Mouse (Mus musculus) myocyte (in vitro differentiated cells): ENCODE data around the gene Pappa2. TPM values are rescaled to one million over a fixed set of nuclear protein-coding genes. Genes with fewer than 3 reads are reported as not detected.

ENCODE experiments used
- H3K27me3 ChIP-seq: one replicate; pipeline ENCODE4 v1.6.1; 2011; ENCODE audit not compliant: control insufficient read depth, insufficient read depth, insufficient read length
- H3K36me3 ChIP-seq: one replicate; pipeline ENCODE4 v1.6.1; 2011; ENCODE audit not compliant: control insufficient read depth, insufficient read depth
- H3K4me2 ChIP-seq: one replicate; pipeline ENCODE4 v1.6.1; 2011; ENCODE audit warnings: low read depth, control low read depth
- H3K4me3 ChIP-seq: one replicate; pipeline ENCODE4 v1.5.1; 2011; ENCODE audit warnings: mild to moderate bottlenecking, control low read depth, moderate library complexity
- H3K79me2 ChIP-seq: one replicate; pipeline ENCODE4 v1.6.1; 2011; ENCODE audit not compliant: control insufficient read depth, insufficient read depth
- H3ac ChIP-seq: one replicate; pipeline ENCODE4 v1.6.1; 2011; ENCODE audit not compliant: control insufficient read depth, insufficient read length
- CEBPB ChIP-seq: IDR thresholded peaks from 2 replicates; pipeline ENCODE4 v1.6.1; 2011; ENCODE audit warnings: mild to moderate bottlenecking, moderate library complexity; ENCODE audit not compliant: poor library complexity, insufficient read depth, severe bottlenecking
- E2F4 ChIP-seq: IDR thresholded peaks from one replicate; pipeline ENCODE4 v1.6.1; 2011; ENCODE audit warnings: mild to moderate bottlenecking, control low read depth, moderate library complexity; ENCODE audit not compliant: insufficient read depth
- MAX ChIP-seq: IDR thresholded peaks from one replicate; pipeline ENCODE4 v1.6.1; 2011; ENCODE audit warnings: low read depth, mild to moderate bottlenecking, control low read depth
- MYOD1 ChIP-seq, 3 experiments: IDR thresholded peaks; one replicate each; pipeline ENCODE4 v1.6.1; 2011; ENCODE audit warnings: control low read depth in 2 of 3, low read depth in 2 of 3, mild to moderate bottlenecking in 2 of 3, moderate library complexity in 1 of 3; ENCODE audit not compliant: insufficient read length in 2 of 3, control insufficient read depth in 1 of 3
- MYOG ChIP-seq, 3 experiments: IDR thresholded peaks; one replicate each; pipeline ENCODE4 v1.6.1; 2011; ENCODE audit warnings: control low read depth in 2 of 3, low read depth in 2 of 3, mild to moderate bottlenecking in 2 of 3; ENCODE audit not compliant: insufficient read length in 2 of 3, control insufficient read depth in 1 of 3, insufficient read depth in 1 of 3
- POLR2A ChIP-seq: IDR thresholded peaks from one replicate; pipeline ENCODE4 v1.6.1; 2011; ENCODE audit warnings: low read depth, mild to moderate bottlenecking, control low read depth, moderate library complexity; ENCODE audit not compliant: insufficient read length
- POLR2AphosphoS2 ChIP-seq: IDR thresholded peaks from one replicate; pipeline ENCODE4 v1.6.1; 2011; ENCODE audit warnings: low read depth, control low read depth; ENCODE audit not compliant: insufficient read length
- REST ChIP-seq: IDR thresholded peaks from one replicate; pipeline ENCODE4 v1.6.1; 2011; ENCODE audit warnings: mild to moderate bottlenecking, control low read depth, moderate library complexity; ENCODE audit not compliant: insufficient read depth, insufficient read length
- SRF ChIP-seq: IDR thresholded peaks from one replicate; pipeline ENCODE4 v1.6.1; 2011; ENCODE audit warnings: low read depth; ENCODE audit not compliant: control insufficient read depth, insufficient read length
- TCF12 ChIP-seq: IDR thresholded peaks from one replicate; pipeline ENCODE4 v1.6.1; 2011; ENCODE audit warnings: mild to moderate bottlenecking, control low read depth; ENCODE audit not compliant: poor library complexity, insufficient read depth, severe bottlenecking
- TCF3 ChIP-seq: IDR thresholded peaks from one replicate; pipeline ENCODE4 v1.6.1; 2011; ENCODE audit warnings: low read depth, control low read depth; ENCODE audit not compliant: insufficient read length
- USF1 ChIP-seq: IDR thresholded peaks from one replicate; pipeline ENCODE4 v1.6.1; 2011; ENCODE audit warnings: low read depth, mild to moderate bottlenecking, control low read depth, moderate library complexity
- polyA plus RNA-seq: library from polyadenylated mRNA; unstranded; fragments of >200 nt; fragmentation: generic; extraction: Trizol; gene quantifications from one replicate; pipeline ENCODE4 v1.2.1, GENCODE M21; 2012; ENCODE audit warnings: missing spikeins

The Pappa2 gene
- polyA plus RNA-seq, 1 experiment, result 0.97 TPM

GRCm38 (mm10) chr1:158827931-158828330 is 152.4 kb downstream of the Pappa2 start:
- Histone ChIP-seq H3K27me3 (no peaks in the 10 kb centered on the region), H3K4me2 (no peak overlapping the region), H3K36me3 (no peaks in the 10 kb centered on the region), H3K4me3 (no peak overlapping the region), H3ac (no peak overlapping the region), H3K79me2 (no peaks in the 10 kb centered on the region)
- TF ChIP-seq SRF, result no peak
- no peak for TF ChIP-seq CEBPB
- TF ChIP-seq POLR2A, result no peak
- no peak for TF ChIP-seq TCF3

GRCm38 (mm10) chr1:158819676-158820075 is 160.6 kb downstream of the Pappa2 start:
- H3K79me2 ChIP-seq, result no peaks in the 10 kb centered on the region
- no peak overlapping the region for H3K4me2 ChIP-seq
- TF ChIP-seq SRF, result no peak
- TF ChIP-seq REST, result no peak
- TF ChIP-seq POLR2AphosphoS2, result no peak
- no peak for TF ChIP-seq MYOG (IDR thresholded peaks at IDR 0.05; ENCODE audit: control insufficient read depth in 1 of 3, insufficient read depth in 1 of 3, insufficient read length in 2 of 3, low read depth in 2 of 3)
- no peak for TF ChIP-seq E2F4
- TF ChIP-seq TCF3, result no peak
- TF ChIP-seq TCF12, result no peak
- no peak for TF ChIP-seq POLR2A
- no peak for TF ChIP-seq MAX
- TF ChIP-seq MYOD1 (IDR thresholded peaks at IDR 0.05; ENCODE audit: control insufficient read depth in 1 of 3, insufficient read length in 2 of 3, low read depth in 2 of 3), result no peak
- TF ChIP-seq USF1, result no peak
- H3K27me3 ChIP-seq, result no peaks in the 10 kb centered on the region
- no peak overlapping the region for H3ac ChIP-seq
- no peaks in the 10 kb centered on the region for H3K36me3 ChIP-seq
- no peak overlapping the region for H3K4me3 ChIP-seq

- Histone ChIP-seq H3ac (no peak overlapping the region), H3K36me3 (no peaks in the 10 kb centered on the region), H3K27me3 (no peaks in the 10 kb centered on the region), H3K4me2 (no peak overlapping the region), H3K79me2 (no peaks in the 10 kb centered on the region), H3K4me3 (no peak overlapping the region)
- TF ChIP-seq MYOD1 (IDR thresholded peaks at IDR 0.05; ENCODE audit: control insufficient read depth in 1 of 3, insufficient read length in 2 of 3, low read depth in 2 of 3) (no peak), TCF12 (no peak), SRF (no peak), USF1 (no peak), MAX (no peak), CEBPB (no peak), E2F4 (no peak), POLR2AphosphoS2 (no peak), POLR2A (no peak), MYOG (IDR thresholded peaks at IDR 0.05; ENCODE audit: control insufficient read depth in 1 of 3, insufficient read depth in 1 of 3, insufficient read length in 2 of 3, low read depth in 2 of 3) (no peak), REST (no peak), TCF3 (no peak)
Observed at GRCm38 (mm10) chr1:158816479-158816878, 163.8 kb downstream of the Pappa2 start.

GRCm38 (mm10) chr1:158811887-158812286 is 168.4 kb downstream of the Pappa2 start:
- no peaks in the 10 kb centered on the region for H3K79me2 ChIP-seq
- no peak for TF ChIP-seq MAX
- no peak overlapping the region for H3K4me3 ChIP-seq
- no peaks in the 10 kb centered on the region for H3K36me3 ChIP-seq
- H3K27me3 ChIP-seq, result no peaks in the 10 kb centered on the region
- H3ac ChIP-seq, result no peak overlapping the region
- no peak overlapping the region for H3K4me2 ChIP-seq

GRCm38 (mm10) chr1:158775486-158775885 is 204.8 kb downstream of the Pappa2 start:
- H3K4me3 ChIP-seq, result no peak overlapping the region
- H3K27me3 ChIP-seq, result no peaks in the 10 kb centered on the region
- H3ac ChIP-seq, result no peak overlapping the region
- TF ChIP-seq MYOD1 (IDR thresholded peaks at IDR 0.05; ENCODE audit: control insufficient read depth in 1 of 3, insufficient read length in 2 of 3, low read depth in 2 of 3), result no peak
- no peak overlapping the region for H3K4me2 ChIP-seq
- H3K79me2 ChIP-seq, result no peaks in the 10 kb centered on the region
- H3K36me3 ChIP-seq, result no peaks in the 10 kb centered on the region

- no peaks in the 10 kb centered on the region for H3K27me3 ChIP-seq
- H3ac ChIP-seq, result no peak overlapping the region
- H3K4me3 ChIP-seq, result no peak overlapping the region
- H3K36me3 ChIP-seq, result no peaks in the 10 kb centered on the region
- no peaks in the 10 kb centered on the region for H3K79me2 ChIP-seq
- TF ChIP-seq MYOD1 (IDR thresholded peaks at IDR 0.05; ENCODE audit: control insufficient read depth in 1 of 3, insufficient read length in 2 of 3, low read depth in 2 of 3) (no peak), POLR2AphosphoS2 (no peak), USF1 (no peak), MYOG (IDR thresholded peaks at IDR 0.05; ENCODE audit: control insufficient read depth in 1 of 3, insufficient read depth in 1 of 3, insufficient read length in 2 of 3, low read depth in 2 of 3) (no peak), CEBPB (no peak), MAX (no peak)
- H3K4me2 ChIP-seq, result no peak overlapping the region
Observed at GRCm38 (mm10) chr1:158773102-158773501, 207.2 kb downstream of the Pappa2 start.
